Mouse (Mus musculus) embryo, embryonic 9.5 days (tissue): ENCODE measurements around the gene Dzank1.

ENCODE experiments used
- DNase-seq: peaks from one replicate; pipeline ENCODE4 v3.0.0-alpha.2; 2017; ENCODE audit errors: extremely low spot score

Gene Dzank1

GRCm38 (mm10) chr2:144465876-144466575 is 61.2 kb downstream of the Dzank1 start:
- no peak for DNase-seq

GRCm38 (mm10) chr2:144464799-144465760 is 62.1 kb downstream of the Dzank1 start:
- DNase-seq = no peak

DNA sequence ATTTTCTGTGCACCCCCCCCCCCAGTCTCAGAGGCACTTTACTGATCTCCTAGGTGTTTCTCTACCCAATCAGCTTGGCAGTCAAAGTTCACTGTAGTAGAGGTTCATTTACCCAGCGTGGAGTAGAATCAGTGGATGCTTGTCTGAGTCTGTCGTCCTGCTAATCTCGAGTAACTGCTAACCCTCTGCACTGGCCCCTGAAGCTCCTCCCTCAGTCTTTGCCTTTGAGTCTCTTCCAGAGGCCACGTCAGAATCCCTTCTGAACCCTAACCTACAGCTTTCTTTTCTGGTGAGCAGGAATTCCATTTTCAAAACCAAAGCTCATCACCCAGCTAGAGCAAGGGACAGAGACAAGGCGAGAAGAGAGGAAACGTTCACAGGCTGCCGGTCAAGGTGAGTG is 63.0 kb downstream of the Dzank1 start:
- no peak for DNase-seq

DNA sequence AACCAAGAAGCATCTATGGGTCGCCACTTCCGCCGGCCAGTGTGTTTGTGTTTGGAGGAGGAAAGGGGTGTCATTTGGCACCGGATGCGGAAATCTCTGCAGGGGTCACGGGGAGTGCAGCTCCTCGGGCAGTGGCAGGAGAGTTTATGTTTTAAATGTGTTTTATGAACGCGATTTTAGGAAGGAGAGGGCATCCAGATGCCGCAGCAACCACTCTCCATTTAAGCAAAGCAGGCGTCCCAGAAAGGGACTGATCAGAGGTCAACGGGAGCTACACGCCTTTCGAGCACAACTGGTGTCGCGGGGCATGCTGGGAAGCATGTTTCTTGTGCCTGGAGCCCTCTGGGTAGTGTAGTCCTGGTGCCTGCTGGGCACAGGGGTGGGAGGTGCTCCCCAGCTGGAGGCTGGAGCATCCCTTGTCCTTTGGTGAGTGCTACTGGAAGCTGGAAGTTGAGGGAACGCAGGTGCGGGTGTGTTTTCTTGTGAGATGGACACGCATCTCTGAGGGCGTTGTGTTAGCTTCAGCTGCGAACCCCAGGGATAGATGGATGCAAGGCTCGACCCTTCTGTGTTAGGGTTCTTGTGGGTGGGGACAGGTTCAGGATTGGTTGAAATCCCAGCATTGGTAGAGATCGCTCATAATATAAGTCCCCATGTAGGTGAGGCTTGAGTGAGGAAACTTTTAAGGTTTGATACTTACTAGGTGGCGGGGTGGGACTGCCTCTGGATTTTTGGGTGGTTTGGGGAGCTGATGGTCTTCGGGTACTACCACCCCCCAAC is 68.0 kb downstream of the Dzank1 start:
- DNase-seq = peak; percentile 90

- no peak for DNase-seq
Observed at GRCm38 (mm10) chr2:144458355-144458754, 68.9 kb downstream of the Dzank1 start.

- DNase-seq = peak; percentile 76
Observed at GRCm38 (mm10) chr2:144452364-144453008, 74.7 kb downstream of the Dzank1 start.

GRCm38 (mm10) chr2:144450378-144450777 is 76.8 kb downstream of the Dzank1 start:
- DNase-seq = no peak

DNA sequence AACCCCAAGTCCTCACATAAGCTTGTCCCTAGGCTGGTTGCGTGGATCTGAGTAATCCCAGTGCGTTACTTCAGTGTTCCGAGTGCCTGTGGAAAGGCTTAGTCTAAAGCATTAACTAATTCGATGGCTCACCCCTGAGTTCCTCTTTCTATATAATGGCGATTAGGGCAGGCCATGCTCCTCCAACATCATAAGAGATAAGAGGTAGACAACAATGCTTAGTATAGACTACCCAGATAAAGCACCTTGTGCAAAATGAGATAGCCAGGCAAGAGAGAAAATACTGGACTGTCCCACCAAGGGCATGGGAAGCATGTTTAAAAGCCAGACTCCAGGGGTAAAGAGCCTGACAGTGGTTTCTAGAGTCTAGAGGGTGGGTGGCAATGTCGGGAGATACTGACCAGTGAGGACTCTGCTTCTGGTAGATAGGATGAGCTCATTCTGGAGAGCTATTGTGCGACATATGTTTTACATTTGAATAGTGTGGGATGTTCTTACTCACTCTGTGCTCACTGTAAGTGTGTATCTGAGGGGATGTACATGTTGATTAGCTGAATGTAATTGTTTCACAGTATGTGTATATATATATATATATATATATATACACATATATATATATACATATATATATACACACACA is 80.7 kb downstream of the Dzank1 start:
- no peak for DNase-seq

DNA sequence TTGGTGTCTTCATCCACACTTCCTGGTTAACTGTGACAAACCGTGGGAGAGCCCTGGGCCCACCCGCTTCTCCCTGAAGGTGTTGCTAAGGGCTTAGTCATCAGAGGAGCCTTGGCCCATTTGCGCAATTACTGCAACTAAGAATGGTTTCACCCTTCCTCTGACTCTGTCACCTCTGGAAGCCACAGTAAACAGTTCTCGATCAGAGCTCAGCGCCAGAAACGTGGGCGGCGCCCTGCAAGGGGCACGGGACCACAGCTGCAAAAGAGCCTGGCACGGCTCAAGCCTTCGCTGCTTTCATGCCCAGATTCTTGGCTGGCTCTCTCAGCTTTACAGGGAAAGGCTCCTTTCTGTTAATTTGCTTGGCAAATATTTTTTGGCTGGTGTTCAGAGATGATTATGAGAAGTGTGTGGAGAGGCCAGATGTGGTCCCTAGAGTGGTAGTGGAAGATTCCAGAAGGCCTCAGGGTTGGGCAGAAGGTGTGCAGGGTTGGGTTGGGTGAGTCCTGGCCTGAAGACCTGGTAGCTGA is 85.8 kb downstream of the Dzank1 start:
- DNase-seq = no peak

- DNase-seq = no peak
Observed at GRCm38 (mm10) chr2:144439191-144439700, 88.0 kb downstream of the Dzank1 start.

DNA sequence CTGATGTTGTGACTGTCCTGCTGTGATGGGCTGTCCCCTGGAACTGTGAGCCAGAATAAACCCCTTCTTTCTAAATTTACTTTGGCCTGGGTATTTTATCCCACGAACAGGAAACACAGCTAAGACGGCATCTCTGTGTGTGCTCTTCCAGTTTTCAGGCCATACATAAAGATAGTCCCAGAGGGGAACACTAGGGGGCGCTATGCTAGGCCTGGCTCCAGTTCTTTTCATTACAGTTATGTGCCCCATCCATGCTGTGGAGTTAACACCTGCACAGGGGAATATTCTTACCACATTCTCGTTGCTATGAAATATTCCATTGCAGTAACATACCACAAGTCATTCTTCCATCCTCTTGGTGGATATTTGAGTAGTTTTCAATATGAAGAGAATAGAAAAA is 88.8 kb downstream of the Dzank1 start:
- DNase-seq = no peak

GRCm38 (mm10) chr2:144435679-144436078 is 91.5 kb downstream of the Dzank1 start:
- no peak for DNase-seq

GRCm38 (mm10) chr2:144431286-144431825 is 95.9 kb downstream of the Dzank1 start:
- DNase-seq = no peak

- DNase-seq = no peak
Observed at GRCm38 (mm10) chr2:144429171-144429570, 98.0 kb downstream of the Dzank1 start.

- no peak for DNase-seq
Observed at GRCm38 (mm10) chr2:144428659-144429058, 98.6 kb downstream of the Dzank1 start.

- DNase-seq = no peak
Observed at GRCm38 (mm10) chr2:144427852-144428251, 99.4 kb downstream of the Dzank1 start.

DNA sequence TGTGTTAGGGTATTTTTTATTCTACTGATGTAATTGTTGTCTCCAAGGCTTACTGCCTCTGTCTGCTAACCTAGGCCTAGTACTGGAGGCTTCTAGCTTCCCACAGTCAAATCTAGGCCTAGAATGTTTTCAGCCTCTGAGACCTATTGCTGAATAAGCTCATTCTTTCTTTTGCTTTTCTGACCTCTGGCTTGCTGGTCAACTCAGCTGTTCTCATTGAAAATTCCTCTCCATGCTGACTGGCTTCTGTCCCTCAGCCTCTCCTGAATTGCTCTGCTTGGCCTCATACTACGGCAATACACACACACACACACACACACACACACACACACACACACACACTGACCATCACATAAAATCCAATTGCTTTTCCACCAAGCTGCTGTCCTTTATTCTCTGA is 101.5 kb downstream of the Dzank1 start:
- no peak for DNase-seq

GRCm38 (mm10) chr2:144422094-144422675 is 105.0 kb downstream of the Dzank1 start:
- no peak for DNase-seq
